In genomic region chr5:97111207-97111910, GRCm38 (mm10) we compare ENCODE assay signal across 8 mouse cellular contexts. TPM values are rescaled to one million over a fixed set of nuclear protein-coding genes. Genes with fewer than 3 reads are reported as not detected.
DNase-seq lines count a peak whose midpoint lies in the region; ATAC-seq and TF ChIP-seq lines count a peak whose summit lies in the region.

Paqr3 (minus strand) TSS chr5:97111596.

- WGBS in heart, embryonic 11.5 days (ENCODE audit: insufficient replicate concordance): 1% methylated on average over 55 of the region's 62 CpGs
- under 1% methylated on average over 42 of the region's 62 CpGs for WGBS in kidney, embryonic 16.5 days
- WGBS in liver, adult 2 months: 1% methylated on average over 62 of the region's 62 CpGs

- ATAC-seq in erythroblast, adult 5-6 weeks (replicated peaks; ENCODE audit: low FRiP score, poor library complexity, severe bottlenecking): peak; percentile 96
- ATAC-seq in heart, embryonic 11.5 days (replicated peaks; ENCODE audit: insufficient number of reproducible peaks, low FRiP score, low TSS enrichment): peak; percentile 98
- ATAC-seq in kidney, embryonic 16.5 days (ENCODE audit: low FRiP score, low TSS enrichment): peak; percentile 99

- H3K9me3 ChIP-seq in heart, embryonic 11.5 days (replicated peaks; ENCODE audit: control insufficient read depth, low read length): no peaks in the 10 kb centered on the region
- no peaks in the 10 kb centered on the region for H3K9me3 ChIP-seq in kidney, embryonic 16.5 days (ENCODE audit: low read length)

- peak; percentile 40; the same call in 1 of the 2 replicates for TF ChIP-seq POLR2A in liver, adult 2 months (IDR thresholded peaks at IDR 0.05; ENCODE audit: extremely low read depth, insufficient read depth, low read length)
- peak; percentile 94 for TF ChIP-seq POLR2A in myocyte (IDR thresholded peaks at IDR 0.05; ENCODE audit: insufficient read length, low read depth)

- TF ChIP-seq CTCF in liver, adult 2 months (IDR thresholded peaks at IDR 0.05; ENCODE audit: low read depth, low read length): no peak

- no peak within 1 kb of the TSS for H3K27ac ChIP-seq in heart, embryonic 11.5 days (ENCODE audit: low read depth, low read length)
- no peak within 1 kb of the TSS for H3K27ac ChIP-seq in kidney, embryonic 16.5 days (ENCODE audit: low read length)
- no peak within 1 kb of the TSS for H3K27ac ChIP-seq in liver, adult 2 months (replicated peaks; ENCODE audit: insufficient read depth, low read depth, low read length)

- peak within 1 kb of the TSS; percentile 64 for H3ac ChIP-seq in myocyte (ENCODE audit: control insufficient read depth, insufficient read length)

- peak within 1 kb of the TSS; percentile 75 for H3K9ac ChIP-seq in heart, embryonic 11.5 days (ENCODE audit: low read depth, low read length)
- peak within 1 kb of the TSS; percentile 58 for H3K9ac ChIP-seq in kidney, embryonic 16.5 days (replicated peaks; ENCODE audit: low read length)
- H3K9ac ChIP-seq in liver, adult 2 months (ENCODE audit: low read depth, low read length): peak within 1 kb of the TSS; percentile 71

- no peaks in the 10 kb centered on the region for H3K27me3 ChIP-seq in heart, embryonic 11.5 days (ENCODE audit: control insufficient read depth, insufficient read depth, low read length)
- peaks cover 4% of the 10 kb centered on the region; the same call in 1 of the 2 replicates for H3K27me3 ChIP-seq in kidney, embryonic 16.5 days (ENCODE audit: insufficient read depth, low read length)
- no peaks in the 10 kb centered on the region for H3K27me3 ChIP-seq in liver, adult 2 months (ENCODE audit: control insufficient read depth, insufficient read depth, low read length)
- no peaks in the 10 kb centered on the region for H3K27me3 ChIP-seq in myocyte (ENCODE audit: control insufficient read depth, insufficient read depth, insufficient read length)
- no peaks in the 10 kb centered on the region for H3K27me3 ChIP-seq in splenic B cell, adult 2 months (ENCODE audit: control insufficient read depth, insufficient read depth, low read length, poor library complexity, severe bottlenecking)

- peaks cover 6% of the 10 kb centered on the region; the same call in 1 of the 2 replicates for H3K4me1 ChIP-seq in heart, embryonic 11.5 days (ENCODE audit: control insufficient read depth, insufficient read depth, low read length)
- peaks cover 9% of the 10 kb centered on the region for H3K4me1 ChIP-seq in kidney, embryonic 16.5 days (ENCODE audit: insufficient read depth, low read length)
- peaks cover 3% of the 10 kb centered on the region; the same call in 1 of the 2 replicates for H3K4me1 ChIP-seq in liver, adult 2 months (ENCODE audit: control insufficient read depth, insufficient read depth, low read length)

- H3K36me3 ChIP-seq in heart, embryonic 11.5 days (ENCODE audit: control insufficient read depth, insufficient read depth, low read length): no peaks in the 10 kb centered on the region
- no peaks in the 10 kb centered on the region for H3K36me3 ChIP-seq in kidney, embryonic 16.5 days (ENCODE audit: insufficient read depth, low read length)
- no peaks in the 10 kb centered on the region; the same call in 1 of the 2 replicates for H3K36me3 ChIP-seq in liver, adult 2 months (ENCODE audit: control insufficient read depth, insufficient read depth, low read length)
- H3K36me3 ChIP-seq in myocyte (ENCODE audit: control insufficient read depth, insufficient read depth): peaks cover 12% of the 10 kb centered on the region
- no peaks in the 10 kb centered on the region for H3K36me3 ChIP-seq in splenic B cell, adult 2 months (ENCODE audit: control insufficient read depth, insufficient read depth, low read length, poor library complexity, severe bottlenecking)

- no peaks in the 10 kb centered on the region for H3K79me2 ChIP-seq in liver, adult 2 months (ENCODE audit: control insufficient read depth, insufficient read depth, low read length)
- peaks cover 15% of the 10 kb centered on the region for H3K79me2 ChIP-seq in myocyte (ENCODE audit: control insufficient read depth, insufficient read depth)

- H3K4me3 ChIP-seq in heart, embryonic 11.5 days (ENCODE audit: low read depth, low read length): peak within 1 kb of the TSS; percentile 74
- peak within 1 kb of the TSS; percentile 76 for H3K4me3 ChIP-seq in kidney, embryonic 16.5 days (ENCODE audit: low read length)
- H3K4me3 ChIP-seq in liver, adult 2 months (ENCODE audit: insufficient read depth, low read depth, low read length): peak within 1 kb of the TSS; percentile 60
- peak within 1 kb of the TSS; percentile 73 for H3K4me3 ChIP-seq in myocyte

- H3K4me2 ChIP-seq in heart, embryonic 11.5 days: peak within 1 kb of the TSS; percentile 90
- peak within 1 kb of the TSS; percentile 69 for H3K4me2 ChIP-seq in kidney, embryonic 16.5 days (replicated peaks; ENCODE audit: low read depth, low read length)
- H3K4me2 ChIP-seq in myocyte (ENCODE audit: low read depth): peak within 1 kb of the TSS; percentile 90

- peak; percentile 99 for DNase-seq in B cell, adult 2 months
- peak; percentile 98 for DNase-seq in brain, adult 2 months (ENCODE audit: low read depth, low spot score)
- peak; percentile 89 for DNase-seq in liver, adult 2 months (ENCODE audit: extremely low read depth, low read depth, low spot score)
- DNase-seq in splenic B cell, adult 2 months (ENCODE audit: low read depth, low spot score): peak; percentile 96

TF ChIP-seq in myocyte, 11 proteins besides CTCF, POLR2A, EP300 and RAD21:
- TF ChIP-seq SRF (IDR thresholded peaks at IDR 0.05; ENCODE audit: control insufficient read depth, insufficient read length, low read depth): peak; percentile 15
- TF ChIP-seq POLR2AphosphoS2 (IDR thresholded peaks at IDR 0.05; ENCODE audit: insufficient read length, low read depth): peak; percentile 89
- no peak for TF ChIP-seq MYOD1 (IDR thresholded peaks at IDR 0.05; ENCODE audit: control insufficient read depth in 1 of 3, insufficient read length in 2 of 3, low read depth in 2 of 3)

RNA-seq across cellular contexts. Expression of gene Paqr3, which starts in this region (rescaled TPM):
- total RNA-seq in erythroblast, adult 5-6 weeks (2015; ENCODE audit: low replicate concordance): 3.7 and 5.0 TPM in 2 replicates
- total RNA-seq in erythroblast, adult 5-6 weeks (2017; ENCODE audit: low replicate concordance): 3.6 and 5.6 TPM in 2 replicates
- 2.0 TPM in 2 replicates for polyA plus RNA-seq in heart, embryonic 11.5 days (2014; fragmentation: Nextera tagmentation; extraction: Ambion mirVana)
- 3.8 and 5.7 TPM in 2 replicates for polyA plus RNA-seq in kidney, embryonic 16.5 days (2015; fragmentation: Nextera tagmentation; extraction: Ambion mirVana)
- total RNA-seq in liver, adult 2 months (2014; rRNA removed): 7.9 and 8.1 TPM in 2 replicates
- polyA plus RNA-seq in liver, adult 2 months (2012; rRNA removed): 7.9 and 10.5 TPM in 2 replicates
- 24.7 TPM for polyA plus RNA-seq in myocyte (2012; fragmentation: generic; extraction: Trizol)
